Mouse (Mus musculus) embryo, embryonic 10 days (tissue): ENCODE results near the gene Nras.

Source experiments
- DNase-seq: peaks from one replicate; pipeline ENCODE4 v3.0.0-alpha.2; 2015; ENCODE audit warnings: low spot score

Nras gene

GRCm38 (mm10) chr3:103098662-103099061, 40.6 kb downstream of the Nras start:
- DNase-seq: no peak

GRCm38 (mm10) chr3:103099667-103100066, 41.6 kb downstream of the Nras start:
- DNase-seq: no peak

- no peak for DNase-seq
These were observed 42.6 kb downstream of the Nras start for GRCm38 (mm10) chr3:103100735-103101134.

DNA sequence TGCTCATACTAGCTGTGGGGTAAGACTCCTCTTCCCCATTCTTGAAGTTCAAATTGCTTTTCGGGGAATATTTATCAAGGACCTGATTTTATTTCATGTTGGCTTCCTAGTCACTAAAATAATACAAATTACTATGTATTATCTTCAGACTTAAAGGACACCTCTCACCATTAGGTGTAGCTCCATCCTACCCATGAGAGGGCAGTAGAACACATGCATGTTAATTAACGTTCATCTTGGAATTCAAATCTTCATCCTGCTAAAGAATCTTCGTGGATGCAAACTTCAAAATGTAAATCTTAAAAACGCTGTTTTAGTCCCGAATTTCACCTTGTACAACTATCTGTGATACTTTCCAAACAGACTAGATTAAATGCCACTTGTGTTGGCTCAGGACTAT, 43.1 kb downstream of the Nras start:
- no peak for DNase-seq

DNA sequence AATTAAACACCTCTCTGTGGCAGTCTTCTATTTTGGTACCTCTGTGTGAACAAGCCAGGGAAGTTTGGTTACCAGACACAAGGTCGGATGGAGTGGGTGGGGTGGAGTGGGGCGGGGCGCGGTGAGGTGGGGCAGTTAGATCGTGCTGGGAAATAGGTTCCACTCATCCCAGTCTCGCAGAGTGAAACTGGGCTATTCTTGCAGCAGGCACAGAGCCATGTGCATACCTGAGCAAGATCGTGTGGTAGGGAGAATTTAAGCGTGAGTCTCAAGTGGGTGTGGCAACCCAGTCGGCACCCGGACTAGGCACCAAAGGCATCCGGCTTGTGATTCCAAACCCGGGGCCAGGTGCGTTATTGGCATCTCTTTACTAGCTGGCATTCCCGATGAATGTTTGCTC, 43.8 kb downstream of the Nras start:
- peak; percentile 9 for DNase-seq

- peak; percentile 91 for DNase-seq
These were observed 44.6 kb downstream of the Nras start, which contains the start of gene Dennd2c for GRCm38 (mm10) chr3:103102454-103103390. Dennd2c (plus strand) TSS chr3:103102604.

GRCm38 (mm10) chr3:103107565-103108240, 49.6 kb downstream of the Nras start:
- no peak for DNase-seq

DNA sequence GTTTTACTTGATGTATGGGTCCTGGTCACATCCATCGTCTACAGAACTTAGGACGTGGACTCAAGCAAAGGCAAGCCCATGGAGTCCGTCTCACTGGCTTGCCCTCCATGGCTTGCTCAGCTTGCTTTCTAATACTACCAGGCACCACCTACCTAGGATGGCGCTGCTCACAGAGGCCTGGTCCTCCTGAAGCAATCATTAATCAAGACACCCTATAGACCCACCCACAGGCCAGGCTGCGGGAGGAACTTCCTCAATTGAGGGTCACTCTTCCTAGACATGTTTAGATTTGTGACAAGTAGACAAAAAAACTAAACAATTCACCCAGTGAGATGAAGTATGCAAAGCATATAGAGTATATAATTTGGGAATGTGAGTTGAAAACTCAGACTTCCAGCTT, 54.1 kb downstream of the Nras start:
- no peak for DNase-seq
